Mouse (Mus musculus) c-Kit-positive CD71-positive TER-119-positive erythroid progenitor cells, embryonic 14.5 days (primary cell): Measurements from ENCODE around the gene Olfr64.

Source experiments
- DNase-seq: peaks from one replicate; pipeline ENCODE4 v3.0.0-alpha.2; 2013; ENCODE audit warnings: low spot score

Olfr64 gene

DNA sequence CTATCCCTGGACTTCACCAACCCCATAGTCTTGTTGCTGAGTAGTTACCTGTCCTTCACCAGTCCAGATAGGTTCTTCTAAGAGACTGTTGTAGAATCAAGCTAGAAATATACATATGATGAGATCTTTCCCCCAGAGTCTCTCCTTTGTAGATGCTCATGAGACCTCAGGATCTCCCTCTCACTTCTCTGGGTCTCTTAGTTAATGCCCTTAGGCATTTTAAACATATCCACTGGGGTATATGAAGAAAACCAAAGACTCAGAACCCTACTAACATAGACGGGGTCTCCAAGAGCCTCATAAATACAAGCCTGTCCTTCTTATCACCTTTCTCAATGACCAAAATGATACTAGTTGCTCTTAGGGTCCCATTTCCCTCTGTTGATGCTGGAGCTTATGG, at the start of gene Olfr64:
TSS of gene Olfr64 (minus strand) at position 101 of the 400 bp plus-strand sequence.
- DNase-seq, result no peak

DNA sequence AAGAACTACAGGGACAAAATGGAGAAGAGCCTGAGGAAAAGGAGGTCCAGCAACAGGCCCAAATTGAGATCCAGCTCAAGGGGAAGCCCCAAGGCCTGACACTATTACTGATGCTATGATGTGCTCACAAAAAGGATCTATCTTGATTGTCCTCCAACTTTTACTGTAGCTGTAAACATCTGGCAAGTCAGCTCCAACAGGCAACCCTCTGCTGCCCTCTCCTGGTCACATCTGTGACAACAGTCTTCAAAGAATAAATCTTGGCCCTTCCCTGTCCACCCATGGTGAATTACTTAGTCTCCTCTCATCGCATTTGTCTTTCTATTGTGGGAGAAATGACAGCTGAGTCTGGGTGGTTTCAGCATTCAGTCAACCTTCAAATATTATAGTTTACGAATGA, 48.4 kb upstream of the Olfr64 start:
- peak; percentile 77 for DNase-seq

DNA sequence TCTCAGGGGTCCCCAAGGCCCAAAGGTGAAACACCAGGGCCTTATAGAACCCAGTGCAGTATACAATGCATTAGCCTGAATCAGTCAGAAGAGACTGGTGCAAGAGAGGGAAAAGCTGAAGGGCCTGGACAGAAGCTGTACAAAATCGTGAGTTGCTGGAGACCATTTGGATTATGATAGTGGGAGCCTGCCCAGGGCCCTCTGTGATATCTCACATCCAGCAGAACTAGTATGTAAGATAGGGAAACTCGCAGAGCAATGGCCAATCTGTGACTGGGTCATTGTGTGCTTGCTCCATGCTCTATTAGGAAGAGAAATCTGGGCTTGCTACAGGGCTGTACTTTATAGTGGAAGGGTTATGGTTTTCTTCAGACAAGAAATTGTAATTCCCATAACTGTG, 40.0 kb upstream of the Olfr64 start, which contains the start of gene Olfr632:
TSS of gene Olfr632 (plus strand) at position 84 of the 400 bp plus-strand sequence.
- no peak for DNase-seq

DNA sequence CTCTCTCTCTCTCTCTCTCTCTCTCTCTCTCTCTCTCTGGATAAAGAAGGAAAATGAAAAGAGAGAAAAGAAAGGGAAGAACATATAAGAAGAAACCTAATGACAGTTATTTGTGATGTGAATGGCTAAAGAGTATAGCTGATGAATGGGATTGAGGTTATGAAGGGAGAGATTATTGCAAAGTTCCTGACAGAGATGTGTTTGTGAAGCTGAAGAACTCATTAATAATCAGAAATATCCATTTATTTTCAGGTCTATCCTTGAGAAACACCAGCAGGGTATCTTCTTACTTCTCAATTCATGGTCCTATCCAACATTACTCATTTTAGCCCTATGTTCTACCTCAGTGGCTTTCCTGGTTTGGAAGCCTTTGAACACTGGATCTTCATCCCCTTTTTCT, 34.2 kb upstream of the Olfr64 start, which contains the start of gene Olfr631:
TSS of gene Olfr631 (plus strand) at position 301 of the 400 bp plus-strand sequence.
- no peak for DNase-seq

DNA sequence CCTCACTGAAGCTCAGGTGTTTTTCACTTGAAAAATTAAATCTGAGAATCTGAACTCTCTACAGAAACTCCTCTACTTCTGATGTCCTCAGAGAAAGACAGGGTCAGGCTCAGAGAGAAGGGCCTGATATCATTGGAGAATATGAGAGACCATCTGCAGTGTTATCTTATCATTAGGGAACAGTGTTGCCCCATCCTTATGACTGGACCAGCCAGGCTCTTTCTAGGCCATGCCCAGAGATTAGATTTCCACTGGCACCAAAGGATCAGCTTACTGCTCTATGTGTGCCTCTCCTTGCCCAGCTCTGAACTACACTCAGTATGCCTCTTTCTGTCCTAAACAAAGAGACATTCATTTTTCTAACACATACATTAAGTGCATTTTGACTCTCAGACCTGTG, 21.1 kb upstream of the Olfr64 start:
- DNase-seq, result peak; percentile 54

DNA sequence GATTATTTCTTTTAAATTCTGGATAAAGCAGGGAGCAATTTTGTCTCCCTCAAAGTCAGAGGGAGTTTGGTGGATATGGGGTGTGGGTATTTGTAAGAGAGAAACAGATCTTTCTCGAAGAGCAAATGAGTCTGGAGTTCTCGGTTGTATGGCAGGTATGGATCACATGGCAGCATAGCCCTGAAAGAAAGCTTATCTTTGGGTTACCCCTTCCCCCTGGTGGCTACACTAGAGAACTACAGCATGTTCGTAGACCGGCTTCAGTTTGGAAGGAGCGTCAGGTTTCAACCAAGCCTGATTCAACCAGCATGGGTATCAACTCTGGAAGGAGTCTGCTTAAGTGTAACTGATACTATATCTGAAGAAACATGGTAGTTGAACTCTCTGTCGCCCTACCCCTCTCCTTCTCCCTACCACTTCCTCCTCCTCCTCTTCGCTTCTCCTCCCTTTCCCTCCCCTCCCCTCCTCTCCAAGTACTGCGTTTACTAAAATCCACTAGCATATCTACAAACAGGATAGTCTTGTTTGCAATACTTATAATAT, 18.8 kb upstream of the Olfr64 start:
- peak; percentile 83 for DNase-seq

DNA sequence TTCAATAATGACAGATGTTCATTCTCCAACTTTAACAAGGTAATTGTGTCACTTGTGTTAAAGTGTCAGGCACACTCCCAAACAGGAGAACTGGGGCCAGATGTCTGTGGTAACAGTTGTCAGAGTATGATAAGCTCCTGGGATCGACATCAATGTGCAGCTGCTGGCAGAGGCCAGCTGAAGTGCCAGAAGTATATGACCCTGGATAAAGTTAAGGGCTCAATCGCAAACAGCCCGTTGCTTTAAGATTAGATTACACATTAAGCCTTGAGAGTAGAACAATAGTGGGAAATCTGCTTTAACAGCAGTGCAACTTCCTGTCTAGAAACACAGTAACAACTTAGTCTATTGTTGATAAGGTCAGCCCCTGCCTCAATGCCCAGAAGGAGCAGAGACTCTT, 15.8 kb upstream of the Olfr64 start:
- DNase-seq, result peak; percentile 89

DNA sequence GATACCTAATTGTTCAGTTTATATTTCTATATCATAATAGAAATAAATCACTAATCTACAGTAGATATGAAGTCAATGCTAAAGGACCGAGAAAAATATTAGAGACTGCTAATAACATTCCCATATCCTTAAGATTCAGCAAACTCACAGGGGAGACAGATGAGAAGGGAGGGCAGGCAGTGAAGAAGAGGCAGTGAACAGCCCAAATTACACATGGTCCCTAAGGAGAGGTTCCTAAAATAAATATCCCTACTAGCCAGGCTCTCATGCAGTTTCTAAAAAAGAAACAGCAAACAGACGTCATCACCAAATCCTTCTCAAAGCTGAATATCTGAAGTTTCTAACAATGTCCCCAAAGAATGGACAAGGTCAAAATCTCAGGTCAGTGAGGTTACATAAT, 8.9 kb upstream of the Olfr64 start, which contains the start of gene Olfr65:
TSS of gene Olfr65 (plus strand) at position 301 of the 400 bp plus-strand sequence.
- no peak for DNase-seq

DNA sequence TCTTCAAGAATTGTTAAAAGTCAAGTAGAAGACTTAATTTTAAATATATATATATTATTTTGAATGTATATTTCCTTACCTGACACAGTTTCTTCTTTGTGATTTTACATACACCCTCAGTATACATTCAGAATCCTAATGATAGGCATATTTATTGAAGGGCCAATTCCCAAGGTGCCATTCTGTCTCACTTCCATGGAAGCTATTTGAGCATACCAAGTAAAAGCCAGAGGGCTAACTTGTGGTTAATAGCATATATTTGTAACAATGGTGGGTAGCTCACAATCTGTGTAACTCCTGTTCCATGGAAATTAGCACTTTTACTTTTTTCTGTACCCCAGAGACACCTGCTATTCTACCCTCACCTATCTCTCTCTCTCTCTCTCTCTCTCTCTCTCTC, 8.1 kb downstream of the Olfr64 start, which contains the start of gene Olfr66:
TSS of gene Olfr66 (minus strand) at position 101 of the 400 bp plus-strand sequence.
- no peak for DNase-seq

DNA sequence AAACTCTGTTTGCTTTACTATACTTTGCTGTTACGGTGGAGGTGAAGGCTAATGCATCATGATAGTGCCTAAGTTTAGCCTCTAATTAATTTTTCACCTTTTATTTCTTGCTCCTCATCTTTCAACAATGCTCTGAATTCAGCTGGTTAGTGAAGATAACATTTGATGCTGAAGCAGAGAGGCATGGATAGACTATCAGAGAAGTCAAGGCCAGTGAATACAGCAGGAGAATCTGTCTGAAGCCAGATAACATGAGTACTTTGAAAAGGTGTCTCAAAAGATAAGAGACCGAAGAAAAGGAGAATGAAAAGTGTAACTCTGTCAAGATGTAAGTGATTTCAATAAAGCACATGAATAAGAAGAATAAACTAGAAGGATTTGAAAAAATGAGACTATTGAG, 17.2 kb downstream of the Olfr64 start:
- DNase-seq, result peak; percentile 85

DNA sequence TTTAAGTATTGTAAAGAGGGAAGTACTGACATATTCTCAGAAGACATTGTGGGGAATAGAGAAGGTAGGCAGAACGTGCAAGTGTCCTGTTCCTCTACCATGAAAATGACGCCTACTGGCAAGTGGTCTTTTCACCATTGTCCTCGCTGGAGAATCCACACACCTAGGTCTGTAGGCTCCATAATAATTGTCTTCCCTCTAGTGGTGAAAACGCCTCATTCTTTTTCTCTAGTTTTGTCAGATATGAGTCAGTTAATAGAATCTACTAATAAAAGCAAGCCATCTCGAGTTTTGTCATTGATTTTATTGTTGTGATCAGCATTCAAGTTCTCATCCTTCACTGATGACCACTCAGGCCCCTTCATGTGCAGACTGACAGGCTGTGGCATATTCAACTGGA, 19.8 kb downstream of the Olfr64 start:
- no peak for DNase-seq

DNA sequence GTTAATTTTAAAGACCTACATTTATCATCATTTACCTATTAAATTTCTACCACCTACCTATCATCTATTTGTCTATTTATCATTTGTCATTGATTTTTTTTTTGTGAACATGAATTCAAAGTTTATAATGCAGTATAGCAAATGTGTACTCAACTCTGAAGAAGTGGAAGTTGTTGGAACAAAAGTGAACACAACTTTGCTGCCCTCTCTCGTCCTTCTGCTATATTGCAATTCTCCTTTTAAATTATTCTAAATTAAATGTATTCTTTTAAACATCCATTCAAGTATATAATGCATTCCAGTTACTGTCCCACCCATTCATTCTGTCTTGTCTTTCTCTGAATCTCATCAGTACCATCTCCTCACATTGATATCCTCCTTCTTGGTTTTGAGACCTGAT, 21.2 kb downstream of the Olfr64 start:
- peak; percentile 81 for DNase-seq

DNA sequence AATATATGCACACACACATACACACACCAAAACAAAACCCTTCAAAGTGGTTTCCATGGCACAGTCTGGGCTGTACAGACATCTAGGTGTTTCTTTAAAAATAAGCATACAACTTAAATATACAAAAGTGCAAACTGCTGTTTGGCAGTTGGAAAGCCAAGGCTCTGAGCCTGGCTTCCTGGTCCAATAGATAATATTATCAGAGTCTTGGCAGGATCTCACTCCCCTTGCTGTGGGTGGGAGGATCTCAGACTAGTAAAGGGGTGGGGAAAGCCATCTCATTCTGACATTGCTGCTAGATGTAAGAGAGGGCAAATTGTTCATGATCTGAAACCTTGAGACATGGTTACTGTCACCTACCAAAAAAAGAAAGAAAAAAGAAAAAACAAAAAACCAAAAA, 23.6 kb downstream of the Olfr64 start:
- DNase-seq, result peak; percentile 92

DNA sequence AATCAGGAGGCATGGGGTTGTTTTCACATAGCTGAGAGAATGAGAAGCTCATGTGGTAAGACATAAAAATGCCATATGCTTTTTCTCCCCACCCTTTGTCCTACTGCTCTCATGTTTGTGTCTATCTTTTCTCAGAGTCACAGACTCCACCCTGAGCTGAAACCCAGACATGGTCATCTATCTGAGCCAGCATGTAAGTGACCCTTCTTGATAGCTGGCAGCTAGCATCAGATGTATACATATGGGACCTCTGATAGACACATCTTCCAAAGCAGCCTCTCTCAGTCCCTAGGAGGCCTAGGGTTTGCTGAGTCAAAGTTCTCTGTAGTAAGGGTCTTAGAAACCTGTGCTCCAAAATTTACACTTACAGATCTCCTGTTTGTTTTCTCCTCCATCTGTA, 28.6 kb downstream of the Olfr64 start:
- DNase-seq, result peak; percentile 89

DNA sequence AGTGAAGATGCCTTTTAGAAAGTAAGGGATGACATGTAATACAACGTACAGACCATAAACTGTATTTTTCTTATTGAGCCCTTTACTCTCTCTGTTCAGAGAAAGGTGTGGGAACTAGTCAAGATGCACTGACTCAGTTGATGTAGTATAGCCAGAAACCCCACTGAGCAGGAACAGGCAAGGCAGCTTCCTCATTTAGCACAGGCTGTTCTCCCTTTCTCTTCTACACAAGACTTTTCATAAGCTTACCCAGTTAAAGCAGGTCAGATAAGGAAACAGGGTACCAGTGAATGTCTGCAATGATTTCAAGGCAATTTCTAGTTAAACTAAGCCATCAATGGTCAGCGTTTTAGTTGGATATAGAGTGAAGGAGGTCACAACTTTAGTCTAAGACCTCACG, 32.8 kb downstream of the Olfr64 start:
- no peak for DNase-seq

DNA sequence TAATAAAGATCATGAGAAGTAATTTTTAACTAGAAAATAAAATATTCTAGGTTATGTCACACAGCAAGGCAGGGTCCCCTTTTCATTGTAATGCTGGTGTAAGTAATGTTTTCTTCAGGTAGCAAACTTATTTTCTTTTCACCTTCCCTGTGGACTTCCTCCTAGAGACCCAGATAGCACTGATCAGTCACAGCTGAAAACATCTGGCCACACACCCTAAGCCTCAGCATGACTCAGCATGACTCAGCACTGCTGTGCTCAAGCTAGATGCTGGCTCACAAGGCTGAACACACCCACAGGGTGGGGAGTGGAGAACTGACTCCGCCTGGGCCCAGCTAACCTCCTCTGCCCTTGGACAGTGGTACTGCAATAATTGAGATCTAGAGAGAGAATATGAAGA, 33.4 kb downstream of the Olfr64 start:
- peak; percentile 100 for DNase-seq

DNA sequence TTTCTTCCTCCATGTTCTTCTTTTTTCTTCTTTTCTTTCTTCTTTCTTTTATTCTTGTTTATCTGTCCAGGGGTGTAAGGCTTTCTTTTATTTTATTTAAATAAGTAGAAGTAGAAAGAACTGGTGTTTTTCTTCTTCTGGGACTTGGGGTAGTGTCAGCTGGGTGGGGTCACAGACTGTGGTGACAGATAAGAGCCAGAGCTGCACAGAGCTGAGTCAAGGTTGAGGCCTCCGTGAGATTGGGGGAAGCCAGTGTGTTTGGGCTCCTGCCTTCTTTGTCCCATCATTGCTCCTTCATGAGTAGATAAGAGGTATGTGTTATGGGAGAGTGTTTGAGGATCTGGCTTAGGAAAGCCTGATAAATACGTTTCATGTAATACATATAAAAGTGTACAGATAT, 35.2 kb downstream of the Olfr64 start:
- DNase-seq, result peak; percentile 93

DNA sequence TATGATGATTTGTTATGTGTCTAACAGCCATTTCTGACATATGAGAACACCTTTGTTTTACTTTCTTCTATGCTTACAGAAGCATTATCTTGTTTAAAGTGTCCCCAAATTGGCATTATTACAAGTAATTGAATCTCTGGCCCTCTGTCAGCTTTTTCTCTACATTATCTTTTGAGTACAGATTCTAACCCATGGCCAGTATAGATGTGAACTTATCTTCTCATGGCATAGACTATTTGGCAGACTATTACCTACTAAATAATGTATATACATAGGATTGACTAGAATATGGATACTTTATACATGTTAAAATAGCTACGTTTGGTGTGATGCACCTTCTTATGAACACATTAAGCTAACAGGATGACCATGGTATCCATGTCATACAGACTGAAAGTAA, 39.6 kb downstream of the Olfr64 start:
- no peak for DNase-seq

DNA sequence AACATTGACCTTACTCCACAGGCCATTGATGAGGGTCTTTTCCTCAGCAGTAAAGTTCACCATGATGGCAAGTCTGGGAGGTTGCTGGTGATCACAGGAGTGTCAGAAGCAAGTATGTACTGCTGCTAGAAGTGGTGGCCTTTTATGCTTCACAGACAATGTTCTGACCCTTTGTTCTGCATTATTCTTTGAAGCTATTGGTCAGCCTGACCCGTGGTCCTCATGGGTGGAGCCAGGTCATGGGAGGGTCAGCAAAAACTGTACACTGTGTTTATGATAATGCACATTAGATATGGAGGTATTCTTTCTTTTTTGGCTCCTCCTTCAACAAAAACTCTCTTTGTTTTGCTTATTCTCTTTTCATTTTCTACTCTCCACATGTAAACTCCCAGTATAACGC, 41.2 kb downstream of the Olfr64 start, which contains the start of gene Hbb-y:
TSS of gene Hbb-y (minus strand) at position 127 of the 400 bp plus-strand sequence.
- no peak for DNase-seq

DNA sequence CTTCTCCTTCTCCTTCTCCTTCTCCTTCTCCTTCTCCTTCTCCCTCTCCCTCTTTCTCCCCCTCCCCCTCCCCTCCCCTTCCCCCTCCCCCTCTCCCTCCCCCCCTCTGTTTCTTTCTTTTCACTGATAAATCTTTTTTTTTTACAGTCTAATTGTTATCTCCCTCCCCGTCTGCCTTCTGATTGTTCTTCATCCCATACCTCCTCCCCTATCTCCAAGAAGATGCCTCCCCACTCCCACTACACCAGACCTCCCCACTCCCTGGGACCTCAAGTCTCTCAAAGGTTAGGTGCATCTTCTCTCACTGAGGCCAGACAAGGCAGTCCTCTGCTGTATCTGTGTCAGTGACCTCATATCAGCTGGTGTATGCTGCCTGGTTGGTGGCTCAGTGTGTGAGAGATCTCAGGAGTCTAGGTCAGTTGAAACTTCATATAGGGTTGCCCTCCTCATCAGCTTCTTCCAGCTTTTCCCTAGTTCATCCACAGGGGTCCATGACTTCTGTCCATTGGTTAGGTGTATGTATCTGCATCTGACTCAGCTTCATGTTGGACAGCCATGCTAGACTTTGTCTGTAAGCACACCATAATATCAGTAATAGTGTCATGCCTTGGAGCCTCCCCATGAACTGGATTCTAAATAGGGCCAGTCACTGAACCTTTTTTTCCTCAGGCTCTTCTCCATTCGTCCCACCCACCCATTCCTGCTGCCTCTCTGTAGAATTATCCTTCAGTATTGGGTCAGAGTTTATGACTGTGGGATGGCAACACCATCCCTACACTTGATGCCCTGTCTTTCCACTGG, 49.6 kb downstream of the Olfr64 start:
- DNase-seq, result no peak

DNA sequence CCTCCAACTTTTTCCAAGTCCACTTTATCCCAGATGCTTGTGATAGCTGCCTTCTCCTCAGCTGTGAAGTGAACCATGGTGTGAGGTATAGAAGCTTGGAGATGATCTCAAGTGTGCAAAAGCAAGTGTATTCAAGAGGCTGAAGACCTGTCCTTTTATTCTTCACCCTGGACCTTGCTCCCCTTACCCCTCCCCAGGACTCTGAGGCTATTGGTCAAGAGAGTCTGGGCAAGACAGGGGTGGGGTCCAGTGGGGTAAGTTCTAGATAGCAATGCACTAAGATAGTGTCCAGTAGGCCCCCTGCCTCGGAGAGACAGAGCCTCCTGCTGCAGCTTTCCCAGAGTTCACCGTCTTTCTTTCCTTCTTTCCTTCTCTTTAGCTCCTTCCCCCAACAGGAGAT, 51.3 kb downstream of the Olfr64 start, which contains the start of gene Hbb-bh1:
TSS of gene Hbb-bh1 (minus strand) at position 131 of the 400 bp plus-strand sequence.
- DNase-seq, result no peak

DNA sequence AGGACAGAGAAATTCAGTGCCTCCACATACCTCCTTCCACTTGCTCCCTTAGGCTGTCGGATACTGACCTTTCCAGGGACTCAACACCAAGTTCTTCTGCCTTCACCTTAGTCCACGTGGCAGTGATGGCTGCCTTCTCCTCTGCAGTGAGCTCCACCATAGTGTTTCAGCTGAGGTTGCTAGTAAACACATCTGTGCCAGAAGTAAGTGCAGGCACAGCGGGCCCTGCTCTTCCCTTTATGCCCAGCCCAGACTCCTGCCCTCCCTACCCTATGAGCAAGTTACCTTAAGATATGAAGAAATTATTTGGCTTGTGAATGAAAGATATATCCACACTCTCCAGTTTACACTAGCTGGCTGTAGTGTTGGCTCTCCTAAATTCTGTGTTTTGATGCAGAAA, 54.0 kb downstream of the Olfr64 start, which contains the start of gene Hbb-bh2:
TSS of gene Hbb-bh2 (minus strand) at position 253 of the 400 bp plus-strand sequence.
- DNase-seq, result no peak
